Comparison of ENCODE assay signal across 26 mouse cellular contexts in the genomic region with DNA sequence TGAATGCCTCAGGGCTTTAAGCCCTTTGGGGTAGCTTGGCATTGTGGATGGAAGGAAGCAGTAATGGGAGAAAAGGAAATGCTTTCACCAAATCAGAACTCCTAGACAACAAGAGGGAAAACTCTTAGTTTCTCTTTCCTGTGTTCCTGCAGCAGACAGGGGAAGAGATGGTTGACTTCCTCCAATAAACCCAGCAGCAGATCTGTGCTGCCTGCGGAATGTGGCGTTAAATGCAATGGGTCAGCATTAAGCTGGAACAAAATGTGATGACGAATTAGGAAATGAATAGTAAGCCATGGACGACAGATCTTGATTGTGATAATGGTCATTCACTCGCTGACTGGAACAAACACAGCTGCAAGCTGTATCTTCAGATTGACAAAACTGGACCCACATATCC.
"Had no signal": no experiment of that assay in that cellular context is flagged by ENCODE, and none has a peak within 500 bp of the region (broad histone marks: within the 10 kb centered on the region; RNA-seq: fewer than 3 reads in every experiment).

No protein-coding gene starts in this region.

- H3K4me3 ChIP-seq: heart, embryonic 10.5 days; heart, embryonic 13.5 days; heart, embryonic 15.5 days; hindbrain, embryonic 13.5 days; hindbrain, embryonic 15.5 days; kidney, embryonic 15.5 days; layer of hippocampus, adult 2 months; left cerebral cortex, adult 2 months; limb, embryonic 10.5 days; limb, embryonic 12.5 days; liver, embryonic 13.5 days; liver, embryonic 15.5 days had no signal

- DNase-seq: gastrocnemius, postnatal 14 days; gastrocnemius, postnatal 36 days; heart, postnatal 14 days; heart, postnatal 36 days; kidney, adult 11 months; kidney, adult 2 months; kidney, adult 9 months; kidney, postnatal 10 days; kidney, postnatal 25 days; kidney, postnatal 4 days; liver; liver, embryonic 13.5 days had no signal

- H3K27me3 ChIP-seq: heart, embryonic 15.5 days; hindbrain, embryonic 15.5 days; kidney, embryonic 15.5 days; liver, embryonic 13.5 days; liver, embryonic 15.5 days had no signal

- H3K4me2 ChIP-seq: heart, embryonic 13.5 days; heart, embryonic 15.5 days; hindbrain, embryonic 13.5 days; hindbrain, embryonic 15.5 days; kidney, embryonic 15.5 days; limb, embryonic 12.5 days; liver, embryonic 11.5 days; liver, embryonic 13.5 days; liver, embryonic 15.5 days had no signal

- H3K27ac ChIP-seq: heart, embryonic 10.5 days; heart, embryonic 13.5 days; heart, embryonic 15.5 days; hindbrain, embryonic 13.5 days; hindbrain, embryonic 15.5 days; hindbrain, postnatal 0 days; kidney, embryonic 15.5 days; layer of hippocampus, adult 2 months; left cerebral cortex, adult 2 months; limb, embryonic 10.5 days; limb, embryonic 12.5 days; liver, embryonic 13.5 days; liver, embryonic 15.5 days had no signal

- H3K4me1 ChIP-seq: heart, embryonic 10.5 days; heart, embryonic 13.5 days; heart, embryonic 15.5 days; kidney, embryonic 15.5 days; limb, embryonic 10.5 days; limb, embryonic 12.5 days; liver, embryonic 13.5 days; liver, embryonic 15.5 days had no signal

- ATAC-seq: hindbrain, postnatal 0 days; intestine, embryonic 16.5 days had no signal

- H3K36me3 ChIP-seq: heart, embryonic 10.5 days; heart, embryonic 13.5 days; heart, embryonic 15.5 days; hindbrain, embryonic 13.5 days; hindbrain, embryonic 15.5 days; kidney, embryonic 15.5 days; limb, embryonic 10.5 days; limb, embryonic 12.5 days; liver, embryonic 13.5 days; liver, embryonic 15.5 days had no signal

- H3K9ac ChIP-seq: heart, embryonic 13.5 days; heart, embryonic 15.5 days; hindbrain, embryonic 13.5 days; hindbrain, embryonic 15.5 days; kidney, embryonic 15.5 days; limb, embryonic 12.5 days; liver, embryonic 13.5 days; liver, embryonic 15.5 days had no signal

- H3K9me3 ChIP-seq: heart, embryonic 10.5 days; heart, embryonic 13.5 days; heart, embryonic 15.5 days; hindbrain, embryonic 13.5 days; hindbrain, embryonic 15.5 days; kidney, embryonic 15.5 days; limb, embryonic 10.5 days; limb, embryonic 12.5 days; liver, embryonic 13.5 days; liver, embryonic 15.5 days had no signal
